Comparison of ENCODE assay signal across 14 mouse cellular contexts in the genomic region with DNA sequence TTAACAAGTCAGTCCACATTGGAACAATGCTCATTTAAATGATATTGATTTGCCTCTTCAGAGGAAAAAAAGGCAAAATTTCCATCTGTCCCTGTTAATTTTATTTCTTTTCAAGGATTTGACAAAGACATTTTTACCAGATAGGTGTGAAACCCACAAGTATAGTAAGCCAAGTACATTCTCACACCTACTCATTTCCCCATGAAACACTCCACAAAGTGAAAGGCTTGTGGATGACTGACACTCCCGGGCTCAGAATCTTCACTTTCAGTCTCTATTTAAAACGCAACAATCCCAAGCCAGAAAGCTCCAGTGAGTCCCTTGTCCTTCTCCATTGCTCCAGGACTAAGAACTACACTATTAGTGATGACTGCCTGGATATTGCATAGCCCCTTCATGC.
"Had no signal": no experiment of that assay in that cellular context is flagged by ENCODE, and none has a peak within 500 bp of the region (broad histone marks: within the 10 kb centered on the region; RNA-seq: fewer than 3 reads in every experiment).

No protein-coding gene starts in this region.

- H3K27me3 ChIP-seq: kidney, embryonic 15.5 days; liver, embryonic 13.5 days had no signal

- H3K4me3 ChIP-seq: kidney, embryonic 15.5 days; liver, embryonic 13.5 days had no signal

- H3K36me3 ChIP-seq: kidney, embryonic 15.5 days; liver, embryonic 13.5 days had no signal

- H3K27ac ChIP-seq: kidney, embryonic 15.5 days; liver, embryonic 13.5 days; stomach, postnatal 0 days had no signal

- DNase-seq: kidney, adult 11 months; kidney, adult 8-10 months; kidney, postnatal 10 days; kidney, postnatal 36 days; layer of hippocampus, postnatal 36 days; liver, embryonic 13.5 days; lung, adult 2 months; lung, postnatal 14 days; lung, postnatal 4 days; midbrain, embryonic 14.5 days; right cerebral cortex, postnatal 4 days; thymus, postnatal 25 days had no signal

- H3K9ac ChIP-seq: kidney, embryonic 15.5 days; liver, embryonic 13.5 days had no signal

- H3K4me1 ChIP-seq: kidney, embryonic 15.5 days; liver, embryonic 13.5 days had no signal
